Mouse (Mus musculus) C2C12 (cell line): ENCODE data around the gene Pus7.
A peak's percentile ranks its signal among the peaks of the same experiment; 100 is the strongest.

Experiments used
- CEBPB ChIP-seq: IDR thresholded peaks from one replicate; pipeline ENCODE4 v1.6.1; 2011; ENCODE audit warnings: low read depth, mild to moderate bottlenecking, control low read depth, moderate library complexity
- CTCF ChIP-seq: IDR thresholded peaks from one replicate; pipeline ENCODE4 v1.5.1; 2011; ENCODE audit not compliant: control insufficient read depth, insufficient read depth, insufficient read length
- FOSL1 ChIP-seq: IDR thresholded peaks from one replicate; pipeline ENCODE4 v1.8.0; 2011; ENCODE audit warnings: mild to moderate bottlenecking, low read length; ENCODE audit not compliant: poor library complexity, insufficient read depth, severe bottlenecking
- MYOD1 ChIP-seq: IDR thresholded peaks from one replicate; pipeline ENCODE4 v1.6.1; 2011; ENCODE audit warnings: low read depth; ENCODE audit not compliant: control insufficient read depth, insufficient read length
- MYOG ChIP-seq: IDR thresholded peaks from one replicate; pipeline ENCODE4 v1.6.1; 2011; ENCODE audit not compliant: control insufficient read depth, insufficient read length; ENCODE audit errors: extremely low read depth
- USF1 ChIP-seq: IDR thresholded peaks from one replicate; pipeline ENCODE4 v1.6.1; 2011; ENCODE audit warnings: low read depth, mild to moderate bottlenecking, control low read depth, moderate library complexity

DNA sequence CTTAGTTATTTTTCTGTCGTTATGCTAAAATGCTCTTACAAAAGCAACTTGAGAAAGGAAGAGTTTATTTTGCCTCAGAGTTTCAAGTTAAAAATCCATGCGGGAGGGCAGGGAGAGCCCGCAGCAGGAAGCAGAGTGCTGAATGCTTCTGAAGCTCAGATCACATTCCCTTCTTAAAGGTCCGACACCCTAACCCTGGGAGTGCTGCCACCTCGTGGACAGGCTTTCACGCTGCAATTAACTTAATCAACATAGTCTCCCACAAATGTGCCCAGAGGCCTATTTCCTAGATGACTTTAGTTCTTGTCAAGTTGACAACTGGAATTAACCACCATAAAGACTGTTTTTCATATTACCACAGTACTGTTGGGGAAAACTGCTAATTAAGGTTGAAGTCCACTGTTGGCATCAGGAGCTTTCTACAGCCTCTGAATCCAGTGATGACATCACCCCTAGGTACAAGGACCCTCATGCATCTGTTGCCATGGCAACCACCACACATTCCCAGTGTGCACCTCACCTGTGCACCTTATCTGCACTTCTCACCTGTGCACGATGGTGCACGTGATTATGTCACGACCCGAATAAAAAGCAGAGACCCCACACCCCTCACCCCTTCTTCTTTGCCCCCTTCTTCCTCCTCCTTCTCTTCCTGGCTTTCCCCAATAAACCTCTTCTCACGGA lies 43.0 kb upstream of the Pus7 start:
- TF ChIP-seq USF1 (no peak), CTCF (peak; percentile 36), MYOG (no peak), MYOD1 (no peak), CEBPB (no peak), FOSL1 (no peak)
